Mouse (Mus musculus) spleen, adult 2 months (tissue): ENCODE data around the gene Ccdc71.

Source experiments
- CTCF ChIP-seq: fragments of 200-500 bp; IDR thresholded peaks from 2 replicates; pipeline ENCODE4 v1.5.1; 2011; ENCODE audit warnings: mild to moderate bottlenecking, inconsistent platforms; ENCODE audit not compliant: insufficient read depth, insufficient read length, insufficient replicate concordance; ENCODE audit errors: extremely low read depth
- POLR2A ChIP-seq: fragments of 200-500 bp; IDR thresholded peaks from 2 replicates; pipeline ENCODE4 v1.6.1; 2011; ENCODE audit warnings: low read depth, low read length, inconsistent platforms

DNA sequence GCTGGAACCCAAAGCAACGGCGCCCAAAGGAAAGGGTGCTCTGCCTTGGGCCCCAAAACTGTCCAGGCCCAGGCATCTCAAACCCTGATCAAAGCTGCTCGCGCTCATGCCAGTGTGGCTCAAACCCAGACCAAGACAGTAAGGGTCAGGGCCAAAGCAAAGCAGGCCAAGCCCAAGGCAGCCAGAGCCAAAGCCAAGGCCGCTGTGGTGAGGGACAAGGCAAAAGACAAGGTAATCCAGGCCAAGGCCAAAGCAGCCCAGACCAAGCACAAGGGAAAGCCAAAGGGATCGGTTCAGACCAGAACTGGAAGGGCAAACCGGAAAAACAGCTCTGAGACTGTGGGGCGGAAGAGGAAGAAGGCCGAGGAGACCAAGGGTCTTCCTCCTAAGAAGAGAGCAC, 3.4 kb downstream of the Ccdc71 start:
- TF ChIP-seq CTCF: no peak
- no peak for TF ChIP-seq POLR2A
